Mouse (Mus musculus) layer of hippocampus, adult 2 months (tissue): ENCODE measurements around the gene St14. TPM values are rescaled to one million over a fixed set of nuclear protein-coding genes. Genes with fewer than 3 reads are reported as not detected.

Experiments
- DNase-seq, 2 experiments: peaks; one replicate each; pipeline ENCODE4 v3.0.0; 2022; ENCODE audit warnings: low spot score in 2 of 2
- H3K27ac ChIP-seq: fragments of 200-600 bp; 2 replicates; pipeline ENCODE4 v1.8.1; 2022
- H3K4me3 ChIP-seq: fragments of 200-600 bp; 2 replicates; pipeline ENCODE4 v1.8.1; 2022; ENCODE audit warnings: mild to moderate bottlenecking
- CTCF ChIP-seq: fragments of 200-600 bp; conservative IDR thresholded peaks from 2 replicates; pipeline ENCODE4 v1.8.1; 2022; ENCODE audit warnings: antibody characterized with exemption, mild to moderate bottlenecking, moderate library complexity
- total RNA-seq, 2 experiments: library from RNA; stranded (reverse); gene quantifications; 2 replicates each; pipeline ENCODE4 v1.2.3; 2021

St14 gene
- total RNA-seq, 2 experiments from 2014 or later = 0.61 to 0.79 TPM

DNA sequence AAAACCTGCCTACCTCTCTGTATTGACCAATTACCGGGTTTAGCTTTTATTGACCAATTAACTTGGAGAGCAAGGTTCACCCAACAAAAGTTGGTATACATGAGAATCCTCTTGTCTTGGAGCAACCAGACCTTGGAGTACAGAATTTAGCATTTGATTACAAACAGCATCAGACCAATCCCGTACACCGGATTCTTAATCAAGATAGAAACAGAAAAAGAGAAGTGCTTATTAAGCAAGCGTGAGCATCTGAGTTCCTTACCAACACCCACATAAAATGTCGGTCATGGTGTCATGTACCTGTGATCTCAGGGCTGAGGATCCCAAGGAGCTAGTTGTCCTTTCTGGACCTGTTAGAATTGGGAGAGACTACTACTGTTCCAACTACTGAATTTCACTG lies 81.4 kb downstream of the St14 start:
- no peak overlapping the region for H3K4me3 ChIP-seq
- no peak for DNase-seq
- no peak for TF ChIP-seq CTCF
- no peak overlapping the region for H3K27ac ChIP-seq

Other genes starting within 250 kb of the St14 start
- 1 to 10 TPM; 3.4 to 4.0 TPM for gene Adamts15, start 209.4 kb downstream of the St14 start, total RNA-seq
- 1 to 10 TPM; 4.0 to 4.6 TPM for gene Adamts8, start 189.3 kb downstream of the St14 start, total RNA-seq
- gene Zbtb44, start 101.2 kb downstream of the St14 start, total RNA-seq = 10 to 100 TPM; 39.5 to 41.6 TPM
- gene Aplp2, start 80.0 kb upstream of the St14 start, total RNA-seq = 100 to 1,000 TPM; 447 to 470 TPM
- gene Prdm10, start 148.7 kb upstream of the St14 start, total RNA-seq = 10 to 100 TPM; 22.0 to 23.1 TPM